Mouse (Mus musculus) induced T-regulatory cell, adult 2 months (primary cell): ENCODE results near the gene Fgd3.
A peak's percentile ranks its signal among the peaks of the same experiment; 100 is the strongest.

Source experiments
- DNase-seq: peaks from one replicate; pipeline ENCODE4 v3.0.0-alpha.2; 2012; ENCODE audit warnings: low read depth

The Fgd3 gene

GRCm38 (mm10) chr13:49215128-49215503, 105.0 kb downstream of the Fgd3 start:
- no peak for DNase-seq

- peak; percentile 25 for DNase-seq
Measured at GRCm38 (mm10) chr13:49214454-49214853, 105.7 kb downstream of the Fgd3 start.

GRCm38 (mm10) chr13:49213531-49213932, 106.6 kb downstream of the Fgd3 start:
- DNase-seq, result peak; percentile 70

DNA sequence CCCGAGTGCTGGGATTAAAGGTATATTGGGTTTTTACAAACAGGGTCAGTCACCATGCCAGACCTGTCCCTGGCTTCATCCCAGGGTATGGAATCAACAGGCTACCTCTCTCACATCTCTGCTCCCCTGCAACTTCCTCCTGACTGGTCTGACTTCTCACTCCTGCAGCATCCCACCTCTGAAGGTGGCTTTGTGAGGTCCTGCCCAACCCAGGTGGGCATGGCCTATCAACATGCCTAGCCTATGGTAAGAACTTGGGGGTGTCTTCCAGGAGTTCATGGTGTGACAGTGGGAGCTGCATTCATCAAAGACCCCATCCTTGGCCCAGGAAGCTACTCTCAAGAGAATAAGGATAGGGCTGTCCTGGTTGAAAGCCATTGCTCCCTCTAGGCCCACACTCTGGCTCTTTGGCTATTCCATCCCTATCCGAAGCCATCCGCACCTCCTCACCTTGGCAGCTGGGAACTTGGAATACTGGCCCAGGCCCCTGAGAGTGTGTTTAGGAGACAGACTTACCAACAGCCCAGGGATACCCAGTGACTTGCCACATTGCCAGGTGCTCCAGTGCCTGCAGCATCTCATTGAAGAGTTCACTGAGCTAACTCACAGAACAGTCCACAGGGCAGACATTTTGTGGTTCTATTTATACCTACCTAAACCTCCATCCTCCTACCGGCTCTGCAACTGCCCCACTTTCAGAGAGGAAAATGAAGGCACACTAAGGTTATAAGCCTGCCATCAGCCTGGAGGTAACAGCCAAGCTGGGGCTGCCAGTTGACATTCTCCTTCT, 107.2 kb downstream of the Fgd3 start:
- no peak for DNase-seq
